Mouse (Mus musculus) cortical plate, adult 2 months (tissue): ENCODE data around the gene Tyrobp.

Experiments
- CTCF ChIP-seq: fragments of 200-500 bp; IDR thresholded peaks from 2 replicates; pipeline ENCODE4 v1.5.1; 2011; ENCODE audit warnings: mild to moderate bottlenecking, control low read depth, low read length; ENCODE audit not compliant: insufficient read depth; ENCODE audit errors: extremely low read depth
- POLR2A ChIP-seq: fragments of 200-500 bp; IDR thresholded peaks from 2 replicates; pipeline ENCODE4 v1.6.1; 2011; ENCODE audit warnings: mild to moderate bottlenecking, low read length, control low read depth; ENCODE audit not compliant: insufficient read depth; ENCODE audit errors: extremely low read depth

DNA sequence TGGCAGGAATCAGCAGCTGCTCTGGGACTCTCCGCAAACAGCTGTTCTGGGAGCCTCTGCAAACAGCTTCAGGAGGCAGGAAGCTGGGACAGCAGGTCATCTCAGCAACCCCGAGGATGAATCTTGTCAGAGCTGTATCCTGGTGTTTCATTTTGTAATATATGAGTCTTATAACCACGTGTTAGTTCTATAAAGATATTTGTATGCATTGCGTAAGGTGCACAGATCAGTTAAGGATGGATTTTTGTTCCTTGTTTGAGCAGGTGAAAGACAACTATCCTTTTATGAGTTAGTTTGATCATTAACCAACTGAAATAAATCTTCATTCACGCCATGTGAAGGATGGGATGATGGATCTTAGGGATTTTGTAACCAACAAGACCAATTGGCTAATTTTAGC lies 33.5 kb upstream of the Tyrobp start:
- TF ChIP-seq POLR2A (no peak), CTCF (no peak)
